Mouse (Mus musculus): ENCODE measurements around the gene Slc38a6. TPM values are rescaled to one million over a fixed set of nuclear protein-coding genes. Genes with fewer than 3 reads are reported as not detected.

Gene Slc38a6
- total and polyA plus RNA-seq, 3 experiments, result 7.0 to 15.4 (median 10.2) TPM

DNA sequence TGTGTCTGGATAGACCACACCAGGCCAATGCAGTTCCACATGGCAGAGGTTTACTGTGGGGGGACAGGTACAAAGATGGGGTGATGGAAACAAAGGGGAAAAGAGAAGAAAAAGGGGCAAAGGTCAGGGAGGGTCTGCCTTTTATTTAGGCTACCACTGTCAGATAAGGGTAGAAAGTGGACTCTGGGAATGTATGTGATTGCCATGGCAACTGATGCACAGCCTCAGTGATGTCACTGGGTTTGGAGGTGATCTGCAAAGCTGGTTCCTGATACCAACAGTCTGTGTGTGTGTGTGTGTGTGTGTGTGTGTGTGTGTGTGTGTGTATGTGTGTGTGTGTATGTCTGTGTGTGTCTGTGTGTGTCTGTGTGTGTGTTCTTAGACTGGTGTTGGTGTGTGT, 106.4 kb downstream of the Slc38a6 start:
- H3K79me2 ChIP-seq (replicated peaks; ENCODE audit: control insufficient read depth, extremely low read depth, insufficient read depth, poor library complexity, severe bottlenecking), result no peaks in the 10 kb centered on the region
- peaks cover 4% of the 10 kb centered on the region for H3K9me3 ChIP-seq (replicated peaks; ENCODE audit: low read length)
- no peak overlapping the region for H3K4me2 ChIP-seq (ENCODE audit: insufficient read depth, low read depth, poor library complexity, severe bottlenecking)
- no peak overlapping the region for H3K4me3 ChIP-seq (replicated peaks in 1 of 3; ENCODE audit: low read depth in 2 of 3, low read length in 2 of 3, poor library complexity in 1 of 3)
- TF ChIP-seq MAX (IDR thresholded peaks at IDR 0.05; ENCODE audit: low read length) (no peak), HCFC1 (IDR thresholded peaks at IDR 0.05; ENCODE audit: low read depth, low read length) (no peak), USF1 (IDR thresholded peaks at IDR 0.05; ENCODE audit: low read depth, low read length) (no peak), NELFE (IDR thresholded peaks at IDR 0.05; ENCODE audit: low read depth, low read length) (no peak), KAT2A (IDR thresholded peaks at IDR 0.05; ENCODE audit: insufficient replicate concordance, low read length) (no peak), MAZ (IDR thresholded peaks at IDR 0.05; ENCODE audit: low read depth, low read length) (no peak), EP300 (IDR thresholded peaks at IDR 0.05; ENCODE audit: low read length) (no peak)
- no peak for DNase-seq (ENCODE audit: extremely low read depth)
- no peak overlapping the region for H3K27ac ChIP-seq (ENCODE audit: insufficient read depth, low read depth)
- no peaks in the 10 kb centered on the region for H3K36me3 ChIP-seq (replicated peaks in 1 of 2; ENCODE audit: control insufficient read depth in 1 of 2, insufficient read depth in 1 of 2, low read length in 1 of 2)
- in situ Hi-C loops (cut with MboI; ENCODE audit: low pct_ligation_motif_present, low pct_unique_long_range_greater_than_20kb, low sequenced_read_pairs) (no loop called here), dilution Hi-C loops (cut with MboI; ENCODE audit: extremely low pct_ligation_motif_present, extremely low pct_unique_long_range_greater_than_20kb, low sequenced_read_pairs) (no loop called here)
- H3K27me3 ChIP-seq (replicated peaks), result no peaks in the 10 kb centered on the region
- H3K4me1 ChIP-seq (ENCODE audit: control insufficient read depth in 1 of 2, insufficient read depth in 2 of 2), result no peaks in the 10 kb centered on the region
- no peak overlapping the region for H3K9ac ChIP-seq (ENCODE audit: insufficient read depth, low read depth)

DNA sequence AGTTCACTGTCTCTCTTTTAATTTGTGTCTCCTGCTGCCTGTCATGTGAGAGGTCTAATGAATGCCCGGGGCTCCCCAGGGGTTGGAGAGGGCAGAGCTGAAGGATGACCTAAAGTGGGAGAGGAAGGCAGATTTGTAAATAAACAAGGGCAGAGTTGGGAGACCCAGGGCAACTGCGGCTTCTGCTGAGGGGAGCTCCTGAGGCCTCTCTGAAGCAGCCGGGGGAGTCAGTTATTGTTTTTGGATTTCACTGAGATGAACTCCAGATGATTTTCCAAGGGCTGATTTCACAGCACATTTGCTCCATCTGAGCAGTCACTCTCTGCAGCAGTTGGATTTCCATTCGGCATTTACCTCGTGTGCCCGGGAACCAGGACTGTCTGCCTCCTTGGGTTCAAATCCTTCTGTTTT, 107.3 kb downstream of the Slc38a6 start:
- no peak for DNase-seq (ENCODE audit: extremely low read depth)
- no peak overlapping the region for H3K4me3 ChIP-seq (replicated peaks in 1 of 3; ENCODE audit: low read depth in 2 of 3, low read length in 2 of 3, poor library complexity in 1 of 3)
- H3K4me2 ChIP-seq (ENCODE audit: insufficient read depth, low read depth, poor library complexity, severe bottlenecking), result no peak overlapping the region
- H3K4me1 ChIP-seq (ENCODE audit: control insufficient read depth in 1 of 2, insufficient read depth in 2 of 2), result no peaks in the 10 kb centered on the region
- dilution Hi-C loops (cut with MboI; ENCODE audit: extremely low pct_ligation_motif_present, extremely low pct_unique_long_range_greater_than_20kb, low sequenced_read_pairs), result no loop called here
- no peaks in the 10 kb centered on the region for H3K27me3 ChIP-seq (replicated peaks)
- H3K36me3 ChIP-seq (replicated peaks in 1 of 2; ENCODE audit: control insufficient read depth in 1 of 2, insufficient read depth in 1 of 2, low read length in 1 of 2), result no peaks in the 10 kb centered on the region
- H3K27ac ChIP-seq (ENCODE audit: insufficient read depth, low read depth), result no peak overlapping the region
- H3K9ac ChIP-seq (ENCODE audit: insufficient read depth, low read depth), result no peak overlapping the region
- no peak for TF ChIP-seq MAZ (IDR thresholded peaks at IDR 0.05; ENCODE audit: low read depth, low read length)
- TF ChIP-seq MEF2A (IDR thresholded peaks at IDR 0.05; ENCODE audit: borderline replicate concordance, low read depth, low read length), result no peak
- no peak for TF ChIP-seq CHD2 (IDR thresholded peaks at IDR 0.05; ENCODE audit: low read length)
- TF ChIP-seq CHD1 (IDR thresholded peaks at IDR 0.05; ENCODE audit: low read depth, low read length), result no peak
- TF ChIP-seq GABPA (IDR thresholded peaks at IDR 0.05; ENCODE audit: insufficient replicate concordance, low read depth, low read length), result no peak
- TF ChIP-seq MAX (IDR thresholded peaks at IDR 0.05; ENCODE audit: low read length), result no peak
- no peak for TF ChIP-seq USF1 (IDR thresholded peaks at IDR 0.05; ENCODE audit: low read depth, low read length)
- in situ Hi-C loops (cut with MboI; ENCODE audit: low pct_ligation_motif_present, low pct_unique_long_range_greater_than_20kb, low sequenced_read_pairs), result no loop called here
- H3K9me3 ChIP-seq (replicated peaks; ENCODE audit: low read length), result peaks cover 4% of the 10 kb centered on the region
- no peaks in the 10 kb centered on the region for H3K79me2 ChIP-seq (replicated peaks; ENCODE audit: control insufficient read depth, extremely low read depth, insufficient read depth, poor library complexity, severe bottlenecking)

- DNase-seq (ENCODE audit: extremely low read depth), result no peak
- Histone ChIP-seq H3K4me3 (replicated peaks in 1 of 3; ENCODE audit: low read depth in 2 of 3, low read length in 2 of 3, poor library complexity in 1 of 3) (no peak overlapping the region), H3K4me2 (ENCODE audit: insufficient read depth, low read depth, poor library complexity, severe bottlenecking) (no peak overlapping the region), H3K36me3 (replicated peaks in 1 of 2; ENCODE audit: control insufficient read depth in 1 of 2, insufficient read depth in 1 of 2, low read length in 1 of 2) (no peaks in the 10 kb centered on the region), H3K9ac (ENCODE audit: insufficient read depth, low read depth) (no peak overlapping the region), H3K4me1 (ENCODE audit: control insufficient read depth in 1 of 2, insufficient read depth in 2 of 2) (no peaks in the 10 kb centered on the region), H3K79me2 (replicated peaks; ENCODE audit: control insufficient read depth, extremely low read depth, insufficient read depth, poor library complexity, severe bottlenecking) (no peaks in the 10 kb centered on the region), H3K27ac (ENCODE audit: insufficient read depth, low read depth) (no peak overlapping the region), H3K27me3 (replicated peaks) (no peaks in the 10 kb centered on the region), H3K9me3 (replicated peaks; ENCODE audit: low read length) (peaks cover 4% of the 10 kb centered on the region)
- in situ Hi-C loops (cut with MboI; ENCODE audit: low pct_ligation_motif_present, low pct_unique_long_range_greater_than_20kb, low sequenced_read_pairs), result no loop called here
- no peak for TF ChIP-seq ELF1 (IDR thresholded peaks at IDR 0.05; ENCODE audit: low read depth, low read length)
- no peak for TF ChIP-seq BHLHE40 (IDR thresholded peaks at IDR 0.05; ENCODE audit: low read depth, low read length)
- TF ChIP-seq POLR2AphosphoS2 (IDR thresholded peaks at IDR 0.05; ENCODE audit: low read depth, low read length), result no peak
- no peak for TF ChIP-seq GABPA (IDR thresholded peaks at IDR 0.05; ENCODE audit: insufficient replicate concordance, low read depth, low read length)
- TF ChIP-seq MAZ (IDR thresholded peaks at IDR 0.05; ENCODE audit: low read depth, low read length), result no peak
- no peak for TF ChIP-seq USF1 (IDR thresholded peaks at IDR 0.05; ENCODE audit: low read depth, low read length)
- no peak for TF ChIP-seq MYC (IDR thresholded peaks at IDR 0.05; ENCODE audit: low read depth, low read length)
- TF ChIP-seq TCF12 (IDR thresholded peaks at IDR 0.05; ENCODE audit: low read depth, low read length), result no peak
- no peak for TF ChIP-seq MAX (IDR thresholded peaks at IDR 0.05; ENCODE audit: low read length)
- TF ChIP-seq PAX5 (IDR thresholded peaks at IDR 0.05; ENCODE audit: low read length), result no peak
- no peak for TF ChIP-seq SMC3 (IDR thresholded peaks at IDR 0.05; ENCODE audit: low read depth, low read length)
- no peak for TF ChIP-seq ZKSCAN1 (IDR thresholded peaks at IDR 0.05; ENCODE audit: borderline replicate concordance, low read depth, low read length)
- no peak for TF ChIP-seq TBP (conservative IDR thresholded peaks at IDR 0.05; ENCODE audit: low read depth, low read length)
- TF ChIP-seq SIN3A (IDR thresholded peaks at IDR 0.05; ENCODE audit: low read length), result no peak
- no peak for TF ChIP-seq CHD2 (IDR thresholded peaks at IDR 0.05; ENCODE audit: low read length)
- no peak for TF ChIP-seq ETS1 (conservative IDR thresholded peaks at IDR 0.05; ENCODE audit: low read depth, low read length)
- TF ChIP-seq E2F4 (IDR thresholded peaks at IDR 0.05; ENCODE audit: insufficient replicate concordance, low read depth, low read length), result no peak
- TF ChIP-seq MAFK (IDR thresholded peaks at IDR 0.05; ENCODE audit: insufficient replicate concordance, low read length), result no peak
- no peak for TF ChIP-seq ZC3H11A (IDR thresholded peaks at IDR 0.05; ENCODE audit: low read depth, low read length)
- dilution Hi-C loops (cut with MboI; ENCODE audit: extremely low pct_ligation_motif_present, extremely low pct_unique_long_range_greater_than_20kb, low sequenced_read_pairs), result no loop called here
Observed at GRCm38 (mm10) chr12:73394571-73394970, 108.0 kb downstream of the Slc38a6 start.
